Mouse (Mus musculus): Measurements from ENCODE around the gene Frem1. TPM values are rescaled to one million over a fixed set of nuclear protein-coding genes. Genes with fewer than 3 reads are reported as not detected.

The Frem1 gene
- 1 to 10 TPM; 4.0 to 4.2 TPM for total RNA-seq (2021)
- long read RNA-seq, experiment 1, partial matches to known transcripts: 2 of 2 reads
- long read RNA-seq, experiment 1, other reads (novel, unspliced or antisense): 0 of 2 reads
- long read RNA-seq, experiment 2, partial matches to known transcripts: 0 of 1 reads
- long read RNA-seq, experiment 2, other reads (novel, unspliced or antisense): 1 of 1 reads

- peak; percentile 60 for DNase-seq
These were observed at the start of gene Frem1 for GRCm38 (mm10) chr4:83051634-83052577. Frem1 (minus strand) TSS chr4:83052339.

- no peak for DNase-seq
These were observed 46.9 kb upstream of the Frem1 start for GRCm38 (mm10) chr4:83099025-83099424.

- DNase-seq: no peak
These were observed 41.8 kb upstream of the Frem1 start for GRCm38 (mm10) chr4:83093941-83094340.

- DNase-seq: peak; percentile 34
These were observed 38.7 kb upstream of the Frem1 start for GRCm38 (mm10) chr4:83090691-83091448.

GRCm38 (mm10) chr4:83080364-83081174, 28.4 kb upstream of the Frem1 start:
- no peak for DNase-seq

- DNase-seq: no peak
These were observed 12.1 kb upstream of the Frem1 start for GRCm38 (mm10) chr4:83064191-83064590.

- no peak for DNase-seq
These were observed 9.4 kb upstream of the Frem1 start for GRCm38 (mm10) chr4:83061564-83061963.

GRCm38 (mm10) chr4:83058617-83059016, 6.5 kb upstream of the Frem1 start:
- DNase-seq: no peak

GRCm38 (mm10) chr4:83058182-83058581, 6.0 kb upstream of the Frem1 start:
- no peak for DNase-seq

GRCm38 (mm10) chr4:83056496-83056895, 4.4 kb upstream of the Frem1 start:
- DNase-seq: no peak

GRCm38 (mm10) chr4:83055444-83055843, 3.3 kb upstream of the Frem1 start:
- DNase-seq: no peak

GRCm38 (mm10) chr4:83053206-83053605, 1.1 kb upstream of the Frem1 start:
- no peak for DNase-seq

GRCm38 (mm10) chr4:83051176-83051575, 963 bp downstream of the Frem1 start:
- no peak for DNase-seq

- DNase-seq: no peak
These were observed 1.9 kb downstream of the Frem1 start for GRCm38 (mm10) chr4:83050151-83050796.

- no peak for DNase-seq
These were observed 2.9 kb downstream of the Frem1 start for GRCm38 (mm10) chr4:83049288-83049687.

- no peak for DNase-seq
These were observed 3.6 kb downstream of the Frem1 start for GRCm38 (mm10) chr4:83048561-83048960.

- DNase-seq: no peak
These were observed 5.3 kb downstream of the Frem1 start for GRCm38 (mm10) chr4:83046806-83047205.

- no peak for DNase-seq
These were observed 6.1 kb downstream of the Frem1 start for GRCm38 (mm10) chr4:83046069-83046468.

GRCm38 (mm10) chr4:83045266-83045665, 6.9 kb downstream of the Frem1 start:
- no peak for DNase-seq

- no peak for DNase-seq
These were observed 11.4 kb downstream of the Frem1 start for GRCm38 (mm10) chr4:83040780-83041179.

GRCm38 (mm10) chr4:83032780-83033179, 19.4 kb downstream of the Frem1 start:
- no peak for DNase-seq
